In genomic region chr2:129526322-129526721, GRCm38 (mm10) we compare ENCODE assay signal across 26 mouse cellular contexts. TPM values are rescaled to one million over a fixed set of nuclear protein-coding genes. Genes with fewer than 3 reads are reported as not detected.
A peak's percentile ranks its signal among the peaks of the same experiment; 100 is the strongest.
DNase-seq lines count a peak whose midpoint lies in the region; ATAC-seq and TF ChIP-seq lines count a peak whose summit lies in the region.
"Had no signal": no experiment of that assay in that cellular context is flagged by ENCODE, and none has a peak within 500 bp of the region (broad histone marks: within the 10 kb centered on the region; RNA-seq: fewer than 3 reads in every experiment).

No protein-coding gene starts in this region.

- H3K4me3 ChIP-seq in neural tube, embryonic 15.5 days (replicated peaks): no peak overlapping the region
- H3K4me3 ChIP-seq in liver, adult 2 months (ENCODE audit: insufficient read depth, low read depth, low read length): no peak overlapping the region
- no peak overlapping the region for H3K4me3 ChIP-seq in liver, embryonic 16.5 days (ENCODE audit: low read depth, low read length)
- H3K4me3 ChIP-seq in hindbrain, embryonic 13.5 days: no peak overlapping the region
- H3K4me3 ChIP-seq: forebrain, embryonic 13.5 days; heart, embryonic 13.5 days; hindbrain, embryonic 12.5 days; kidney, embryonic 15.5 days; limb, embryonic 12.5 days; lung, embryonic 15.5 days; megakaryocyte, embryonic 14.5 days; midbrain, embryonic 15.5 days had no signal

- no peak for TF ChIP-seq CTCF in liver, adult 2 months (IDR thresholded peaks at IDR 0.05; ENCODE audit: low read depth, low read length)

- 84% methylated on average over 4 of the region's 4 CpGs for WGBS in neural tube, embryonic 15.5 days
- 13% methylated on average over 4 of the region's 4 CpGs for WGBS in liver, adult 2 months
- 47% methylated on average over 4 of the region's 4 CpGs for WGBS in liver, embryonic 16.5 days (ENCODE audit: insufficient replicate concordance)
- 79% methylated on average over 4 of the region's 4 CpGs for WGBS in hindbrain, embryonic 13.5 days

- H3K36me3 ChIP-seq in neural tube, embryonic 15.5 days: no peaks in the 10 kb centered on the region
- no peaks in the 10 kb centered on the region for H3K36me3 ChIP-seq in liver, adult 2 months (ENCODE audit: control insufficient read depth, insufficient read depth, low read length)
- H3K36me3 ChIP-seq in liver, embryonic 16.5 days (ENCODE audit: control insufficient read depth, insufficient read depth): no peaks in the 10 kb centered on the region
- no peaks in the 10 kb centered on the region for H3K36me3 ChIP-seq in hindbrain, embryonic 13.5 days
- H3K36me3 ChIP-seq: heart, embryonic 13.5 days; hindbrain, embryonic 12.5 days; kidney, embryonic 15.5 days; limb, embryonic 12.5 days; lung, embryonic 15.5 days; midbrain, embryonic 15.5 days had no signal

- peaks cover 12% of the 10 kb centered on the region for H3K4me1 ChIP-seq in neural tube, embryonic 15.5 days
- peaks cover 7% of the 10 kb centered on the region; the same call in 1 of the 2 replicates for H3K4me1 ChIP-seq in liver, adult 2 months (ENCODE audit: control insufficient read depth, insufficient read depth, low read length)
- peaks cover 4% of the 10 kb centered on the region; the same call in 1 of the 2 replicates for H3K4me1 ChIP-seq in liver, embryonic 16.5 days (ENCODE audit: control insufficient read depth, low read depth, low read length)
- peaks cover 16% of the 10 kb centered on the region for H3K4me1 ChIP-seq in hindbrain, embryonic 13.5 days (replicated peaks)
- H3K4me1 ChIP-seq: midbrain, embryonic 15.5 days had no signal

- no peak overlapping the region for H3K4me2 ChIP-seq in neural tube, embryonic 15.5 days
- no peak overlapping the region for H3K4me2 ChIP-seq in liver, embryonic 16.5 days (ENCODE audit: low read depth, low read length)
- H3K4me2 ChIP-seq in hindbrain, embryonic 13.5 days: no peak overlapping the region
- H3K4me2 ChIP-seq: forebrain, embryonic 13.5 days; heart, embryonic 13.5 days; hindbrain, embryonic 12.5 days; kidney, embryonic 15.5 days; limb, embryonic 12.5 days; lung, embryonic 15.5 days; midbrain, embryonic 15.5 days had no signal

- no peak for TF ChIP-seq POLR2A in liver, adult 2 months (IDR thresholded peaks at IDR 0.05; ENCODE audit: extremely low read depth, insufficient read depth, low read length)

- DNase-seq in neural tube, embryonic 10.5 days (ENCODE audit: extremely low spot score, low spot score): peak; percentile 11
- DNase-seq in liver, adult 2 months (ENCODE audit: extremely low read depth, low read depth, low spot score): peak; percentile 17
- no peak for DNase-seq in adrenal gland, adult 18-20 months (ENCODE audit: low spot score in 2 of 2)
- no peak for DNase-seq in B cell, adult 2 months
- DNase-seq: adrenal gland, postnatal 10 days; heart, postnatal 14 days; kidney, adult 11 months; layer of hippocampus, adult 9-11 months; lung, postnatal 36 days; thymus, postnatal 25 days had no signal

- H3K9me3 ChIP-seq in neural tube, embryonic 15.5 days (replicated peaks): no peaks in the 10 kb centered on the region
- no peaks in the 10 kb centered on the region for H3K9me3 ChIP-seq in liver, embryonic 16.5 days (replicated peaks; ENCODE audit: control insufficient read depth, low read length)
- no peaks in the 10 kb centered on the region for H3K9me3 ChIP-seq in hindbrain, embryonic 13.5 days
- H3K9me3 ChIP-seq: forebrain, embryonic 13.5 days; heart, embryonic 13.5 days; hindbrain, embryonic 12.5 days; limb, embryonic 12.5 days; lung, embryonic 15.5 days; megakaryocyte, embryonic 14.5 days; midbrain, embryonic 15.5 days had no signal

- 0 out of 2 replicates have a peak, but pooled peaks cover 3% of the 10 kb centered on the region for H3K27me3 ChIP-seq in neural tube, embryonic 15.5 days (replicated peaks)
- no peaks in the 10 kb centered on the region for H3K27me3 ChIP-seq in liver, adult 2 months (ENCODE audit: control insufficient read depth, insufficient read depth, low read length)
- H3K27me3 ChIP-seq in liver, embryonic 16.5 days (ENCODE audit: control insufficient read depth, insufficient read depth, low read depth, low read length): no peaks in the 10 kb centered on the region
- peaks cover 48% of the 10 kb centered on the region for H3K27me3 ChIP-seq in hindbrain, embryonic 13.5 days
- H3K27me3 ChIP-seq: forebrain, embryonic 13.5 days; heart, embryonic 13.5 days; kidney, embryonic 15.5 days; lung, embryonic 15.5 days; midbrain, embryonic 15.5 days had no signal

- no peaks in the 10 kb centered on the region for H3K79me2 ChIP-seq in liver, adult 2 months (ENCODE audit: control insufficient read depth, insufficient read depth, low read length)

- H3K9ac ChIP-seq in neural tube, embryonic 15.5 days (replicated peaks): no peak overlapping the region
- H3K9ac ChIP-seq in liver, adult 2 months (ENCODE audit: low read depth, low read length): no peak overlapping the region
- H3K9ac ChIP-seq in liver, embryonic 16.5 days (ENCODE audit: low read depth, low read length): no peak overlapping the region
- no peak overlapping the region for H3K9ac ChIP-seq in hindbrain, embryonic 13.5 days
- H3K9ac ChIP-seq: forebrain, embryonic 13.5 days; heart, embryonic 13.5 days; hindbrain, embryonic 12.5 days; kidney, embryonic 15.5 days; limb, embryonic 12.5 days; lung, embryonic 15.5 days; midbrain, embryonic 15.5 days had no signal

- H3K27ac ChIP-seq in neural tube, embryonic 15.5 days (replicated peaks): no peak overlapping the region
- no peak overlapping the region for H3K27ac ChIP-seq in liver, adult 2 months (replicated peaks; ENCODE audit: insufficient read depth, low read depth, low read length)
- peak overlapping the region; percentile 10; the same call in 1 of the 2 replicates for H3K27ac ChIP-seq in liver, embryonic 16.5 days (ENCODE audit: low read length)
- H3K27ac ChIP-seq in hindbrain, embryonic 13.5 days: no peak overlapping the region
- H3K27ac ChIP-seq: forebrain, embryonic 13.5 days; heart, embryonic 13.5 days; hindbrain, embryonic 12.5 days; kidney, embryonic 15.5 days; limb, embryonic 12.5 days; lung, embryonic 15.5 days; midbrain, embryonic 15.5 days had no signal

- no peak for ATAC-seq in neural tube, embryonic 15.5 days (ENCODE audit: low FRiP score)
- peak; percentile 87 for ATAC-seq in liver, embryonic 16.5 days (ENCODE audit: low read depth)
- ATAC-seq in hindbrain, embryonic 13.5 days (ENCODE audit: low FRiP score): no peak
- ATAC-seq: forebrain, embryonic 13.5 days; midbrain, embryonic 15.5 days had no signal

RNA-seq across cellular contexts. Expression of gene F830045P16Rik, which starts 10.1 kb away (rescaled TPM):
- polyA plus RNA-seq in neural tube, embryonic 15.5 days (2015; fragmentation: Nextera tagmentation; extraction: Ambion mirVana): 0.09 TPM in 1 of 2 replicates, not detected in the other
- total RNA-seq in liver, adult 2 months (2014; rRNA removed): not detected in 2 replicates
- not detected in 2 replicates for polyA plus RNA-seq in liver, adult 2 months (2012; rRNA removed)
- 0.05 TPM in 1 of 2 replicates, not detected in the other for polyA plus RNA-seq in liver, embryonic 16.5 days (2015; fragmentation: Nextera tagmentation; extraction: Ambion mirVana)
- not detected in 2 replicates for polyA plus RNA-seq in hindbrain, embryonic 13.5 days (2015; fragmentation: Nextera tagmentation; extraction: Ambion mirVana)
- not detected for total RNA-seq in adrenal gland, adult 18-20 months (2021)
- total RNA-seq: adrenal gland, postnatal 10 days; gastrocnemius, adult 8-10 months; MEL had no signal
- polyA plus RNA-seq: C2C12; forebrain, embryonic 13.5 days; heart, embryonic 13.5 days; large intestine, adult 2 months; limb, embryonic 12.5 days; lung, embryonic 15.5 days; midbrain, embryonic 15.5 days; neural tube, embryonic 14.5 days had no signal

Comparison
In these comparisons a context has a peak if more than half of its experiments do, and no peak if none do; other contexts are left out.
1. DNase-seq: peak in neural tube, embryonic 10.5 days (single experiment) and liver, adult 2 months (single experiment); none in adrenal gland, adult 18-20 months (0 of 2) and B cell, adult 2 months (0 of 2).